Mouse (Mus musculus): ENCODE results near the gene Lgi1. TPM values are rescaled to one million over a fixed set of nuclear protein-coding genes. Genes with fewer than 3 reads are reported as not detected.

Lgi1 gene
- total RNA-seq, 2 experiments from 2014 or later: 2.0 to 2.6 TPM

DNA sequence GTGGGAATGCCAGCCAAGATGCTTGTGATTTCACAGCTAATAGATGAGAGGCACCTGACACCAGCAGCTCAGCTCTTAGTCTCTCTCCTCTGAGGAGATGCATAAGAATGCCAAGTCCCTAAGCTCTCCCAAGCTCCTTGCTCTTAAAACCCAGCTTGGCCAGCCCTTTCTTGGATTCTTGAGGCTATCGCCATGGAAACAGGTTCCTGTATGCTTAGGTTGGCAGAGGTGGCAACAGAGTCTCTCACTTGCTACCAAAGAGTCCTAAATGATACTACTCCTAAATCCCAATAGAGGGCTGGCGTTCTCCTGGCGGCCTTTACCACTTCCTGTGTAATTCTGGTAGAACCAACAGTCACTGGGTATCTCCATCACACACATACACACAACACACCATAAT, 4.9 kb upstream of the Lgi1 start:
- intact Hi-C loops (cut with DNase I; ENCODE audit: low total_unique reads): loop anchor here (10.0 kb wide), 1 partner anchor 65 kb away; no protein-coding TSS in a partner anchor
- no peak for DNase-seq

DNA sequence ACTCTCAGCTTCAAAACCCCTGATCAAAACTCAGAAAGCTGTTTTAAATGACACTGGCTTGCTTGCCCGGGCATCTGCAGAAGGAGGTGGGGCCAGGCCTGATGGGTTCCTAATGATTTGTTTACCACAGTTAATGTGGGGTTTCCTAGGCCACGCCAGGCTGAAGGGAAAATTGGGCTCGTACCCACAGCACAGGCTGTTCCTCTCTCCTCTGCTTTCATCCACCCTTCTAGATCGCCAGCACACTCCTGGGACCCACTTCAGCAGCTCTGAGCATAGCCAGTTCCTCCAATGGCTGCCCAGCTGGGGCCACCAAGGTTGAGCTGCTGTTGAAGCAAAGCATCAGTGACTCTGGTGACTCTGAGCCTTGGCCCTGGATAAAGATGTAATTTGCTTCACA, 4.0 kb upstream of the Lgi1 start:
- intact Hi-C loops (cut with DNase I; ENCODE audit: low total_unique reads): no loop called here
- DNase-seq: no peak

DNA sequence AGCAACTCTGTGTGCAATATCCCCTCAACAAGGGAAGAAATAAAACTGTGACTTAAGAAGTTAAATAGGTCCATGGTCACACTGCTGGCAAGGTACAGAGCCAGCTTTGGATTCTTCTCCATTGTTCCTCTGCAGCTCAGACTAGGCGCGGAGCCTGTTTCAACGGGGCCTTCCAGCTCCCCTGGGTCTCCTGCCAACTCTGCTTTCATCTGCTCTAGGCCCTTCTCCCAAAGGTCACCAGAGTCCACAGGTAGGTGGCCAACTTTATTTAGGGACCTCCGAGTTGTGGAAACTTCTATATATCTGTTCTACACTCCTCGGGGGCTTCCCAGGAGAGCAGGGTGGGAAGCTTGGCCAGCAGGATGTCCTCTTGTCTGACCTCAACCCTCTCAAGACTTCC, 3.0 kb upstream of the Lgi1 start:
- intact Hi-C loops (cut with DNase I; ENCODE audit: low total_unique reads): no loop called here
- no peak for DNase-seq

DNA sequence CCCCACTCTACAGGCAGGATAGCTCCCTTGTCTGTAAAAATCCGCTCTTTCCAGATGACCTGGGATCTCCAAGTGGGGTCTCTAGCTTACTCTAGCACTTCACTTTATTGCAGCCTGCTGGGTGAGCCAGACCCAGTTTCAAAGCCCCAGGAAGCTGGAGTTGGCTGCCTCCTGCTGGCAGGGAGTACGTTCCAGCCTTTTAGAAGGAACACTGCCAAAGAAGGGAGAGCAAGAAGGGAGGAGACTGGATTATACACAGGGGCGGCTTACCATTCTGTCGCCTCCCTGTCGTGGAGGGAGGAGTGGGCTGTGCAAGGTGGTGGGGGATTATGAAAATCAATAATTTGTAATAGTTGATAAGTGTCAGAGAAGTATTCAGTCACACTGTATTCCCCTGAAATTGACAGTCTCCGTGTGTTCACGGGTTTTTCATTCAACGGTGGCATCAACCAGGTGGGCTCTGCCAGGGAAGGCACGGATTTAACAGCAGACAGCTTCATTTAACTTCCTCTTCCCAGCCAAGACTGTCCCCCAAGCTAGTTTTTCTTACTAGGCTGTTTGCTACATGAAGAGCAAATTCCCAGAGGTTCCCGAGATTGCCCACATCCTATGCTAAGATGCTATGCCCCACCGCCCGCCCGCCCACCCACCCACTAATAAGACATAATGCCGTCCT, 369 bp upstream of the Lgi1 start:
- intact Hi-C loops (cut with DNase I; ENCODE audit: low total_unique reads): no loop called here
- peak; percentile 38 for DNase-seq

DNA sequence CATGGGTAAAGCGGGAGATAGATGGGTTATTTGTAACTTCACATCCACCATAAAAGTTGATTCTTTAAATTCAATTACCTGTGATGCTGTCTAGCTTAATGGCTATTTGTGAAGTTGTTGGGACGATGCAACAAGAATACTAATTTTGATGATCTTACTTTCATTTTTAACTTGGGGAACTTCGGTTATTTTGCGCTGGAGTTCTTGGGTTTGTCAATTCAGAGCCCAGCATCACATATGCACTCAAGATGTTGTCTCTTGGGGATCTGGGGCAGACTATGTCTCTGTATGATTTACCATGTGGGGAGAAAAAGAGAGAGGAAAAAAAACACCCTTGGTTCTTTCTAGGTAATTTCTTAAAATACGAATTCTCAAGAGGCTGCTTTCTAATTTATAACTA, 1.4 kb downstream of the Lgi1 start:
- intact Hi-C loops (cut with DNase I; ENCODE audit: low total_unique reads): no loop called here
- DNase-seq: no peak

DNA sequence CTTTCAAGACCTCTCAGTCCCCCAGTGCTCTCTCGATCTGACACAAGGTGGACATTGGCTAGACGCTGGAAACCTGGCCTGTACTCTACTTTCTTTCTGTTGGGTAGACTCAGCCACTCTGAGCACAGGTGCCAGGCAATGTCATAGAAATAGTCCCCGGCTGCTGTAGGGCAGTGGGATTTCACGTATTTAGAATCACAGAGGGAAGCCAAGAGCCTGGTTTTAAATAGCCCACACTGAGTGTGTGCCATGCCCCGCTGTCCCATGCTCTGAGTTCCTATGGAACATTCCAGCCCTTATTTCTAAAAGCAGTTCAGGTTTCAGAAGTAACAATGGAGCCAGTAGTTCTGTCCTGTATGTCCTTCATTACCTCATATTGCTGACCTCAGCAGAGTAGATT, 3.1 kb downstream of the Lgi1 start:
- no peak for DNase-seq

DNA sequence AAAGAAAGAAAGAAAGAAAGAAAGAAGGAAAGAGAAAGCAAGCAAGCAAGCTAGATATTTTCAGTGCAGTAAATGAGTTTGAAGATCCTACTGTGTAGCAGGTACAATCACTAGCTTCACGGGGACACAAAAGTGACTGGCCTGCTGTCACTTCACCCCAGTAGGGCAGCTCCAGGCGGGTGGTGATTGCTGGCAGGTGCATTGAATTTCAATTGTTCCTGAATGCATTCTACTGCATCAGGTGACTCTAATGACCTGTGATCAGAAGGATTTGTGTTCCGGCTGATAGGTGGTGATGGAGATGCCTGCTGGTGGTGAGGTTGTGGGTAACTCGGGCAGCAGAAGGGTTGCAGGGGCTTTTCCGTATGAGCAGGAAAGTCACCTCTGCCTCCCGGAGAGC, 6.7 kb downstream of the Lgi1 start:
- intact Hi-C loops (cut with DNase I; ENCODE audit: low total_unique reads): no loop called here
- DNase-seq: no peak

More for the DNA sequence above, 3.1 kb downstream of the Lgi1 start:
- intact Hi-C loops (cut with DNase I; ENCODE audit: low total_unique reads): no loop called here

DNA sequence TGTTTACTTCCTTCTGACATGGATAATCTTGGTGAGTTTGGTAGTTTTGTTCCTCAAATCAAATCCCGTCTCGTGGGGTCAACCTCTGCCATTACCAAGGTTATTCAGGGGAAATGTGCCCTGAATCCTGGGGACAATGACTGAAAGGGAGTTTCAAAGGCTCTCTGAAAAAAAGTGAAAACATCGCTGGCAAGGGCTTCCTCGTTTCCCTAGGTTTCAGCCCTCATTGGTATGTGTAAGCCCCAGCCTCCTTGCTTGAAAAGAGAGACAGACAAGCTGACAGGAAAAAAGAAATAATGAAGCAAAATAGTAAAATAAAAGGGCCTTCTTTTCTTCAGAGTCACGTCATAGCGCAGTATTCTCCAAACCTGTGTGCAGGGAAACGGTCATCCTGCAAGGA, 9.5 kb downstream of the Lgi1 start:
- intact Hi-C loops (cut with DNase I; ENCODE audit: low total_unique reads): no loop called here
- no peak for DNase-seq

DNA sequence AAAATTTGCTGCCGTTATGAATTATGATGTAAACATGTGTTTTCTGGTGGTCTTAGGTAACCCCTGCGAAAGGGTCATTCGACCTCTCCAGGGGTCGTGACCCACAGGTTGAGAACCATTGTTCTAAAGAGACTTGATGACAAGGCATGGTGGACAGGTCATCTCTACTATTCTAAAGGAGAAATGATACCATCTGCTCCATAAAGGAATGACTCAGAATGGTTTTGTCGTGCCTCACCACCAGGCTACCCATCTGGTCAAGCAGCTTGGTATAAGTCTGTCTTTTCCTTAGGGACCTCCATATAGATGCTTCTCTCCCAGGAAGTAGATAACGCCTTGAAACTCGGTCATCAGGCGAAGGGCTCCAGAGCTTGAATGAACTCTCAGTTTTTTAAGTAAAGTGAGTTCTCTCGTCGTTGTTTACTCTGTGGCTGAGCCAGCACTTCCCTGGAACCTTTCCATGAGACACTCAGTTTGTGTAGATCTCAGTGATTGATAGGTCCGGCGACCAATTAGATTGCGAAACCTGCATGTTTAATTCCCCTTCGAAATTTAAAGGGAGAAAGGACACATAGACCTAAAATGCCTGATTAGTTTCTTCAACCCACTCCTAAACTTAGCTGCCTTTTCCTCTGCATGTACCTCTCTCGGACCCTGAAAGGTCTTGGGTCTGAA, 10.5 kb downstream of the Lgi1 start:
- DNase-seq: no peak

DNA sequence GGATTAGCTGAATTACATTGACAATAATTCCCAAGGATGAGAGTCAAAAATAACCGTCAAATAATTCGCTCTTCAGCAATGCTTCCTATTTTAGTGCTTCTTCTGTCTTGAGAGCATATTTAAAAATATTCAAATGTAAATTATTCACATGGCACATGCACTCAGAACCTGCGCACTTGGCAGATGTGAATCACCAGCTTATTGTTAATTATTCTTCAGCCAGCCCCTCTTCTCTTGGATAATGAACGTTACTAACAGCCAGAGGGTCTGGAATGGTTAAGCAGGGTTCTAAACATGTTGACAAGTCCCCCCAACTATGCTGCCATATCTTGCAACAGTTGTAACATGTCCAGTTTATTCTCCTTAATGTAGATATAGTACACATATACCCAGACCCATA, 11.9 kb downstream of the Lgi1 start:
- DNase-seq: no peak
- intact Hi-C loops (cut with DNase I; ENCODE audit: low total_unique reads): no loop called here

More for the DNA sequence above, 10.5 kb downstream of the Lgi1 start:
- intact Hi-C loops (cut with DNase I; ENCODE audit: low total_unique reads): no loop called here

DNA sequence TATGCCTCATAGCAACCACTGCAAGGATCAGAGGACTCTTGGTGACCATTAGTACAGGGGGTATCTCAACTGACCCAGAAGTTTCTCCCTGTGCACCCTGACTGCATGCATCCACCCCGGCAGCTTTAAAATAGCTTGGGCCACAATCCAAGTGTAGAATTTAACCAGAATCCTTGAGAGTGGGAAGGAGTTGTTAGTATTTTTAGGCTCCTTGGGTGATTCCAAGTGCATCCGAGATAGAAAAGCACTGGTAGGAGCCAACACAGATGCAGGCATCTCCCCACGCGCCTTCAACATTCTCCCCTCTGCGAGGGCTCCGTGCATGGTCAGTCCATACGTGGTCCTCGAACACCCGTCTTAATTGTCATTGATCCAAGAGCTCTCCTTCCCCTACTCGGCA, 15.9 kb downstream of the Lgi1 start:
- no peak for DNase-seq
- intact Hi-C loops (cut with DNase I; ENCODE audit: low total_unique reads): no loop called here

DNA sequence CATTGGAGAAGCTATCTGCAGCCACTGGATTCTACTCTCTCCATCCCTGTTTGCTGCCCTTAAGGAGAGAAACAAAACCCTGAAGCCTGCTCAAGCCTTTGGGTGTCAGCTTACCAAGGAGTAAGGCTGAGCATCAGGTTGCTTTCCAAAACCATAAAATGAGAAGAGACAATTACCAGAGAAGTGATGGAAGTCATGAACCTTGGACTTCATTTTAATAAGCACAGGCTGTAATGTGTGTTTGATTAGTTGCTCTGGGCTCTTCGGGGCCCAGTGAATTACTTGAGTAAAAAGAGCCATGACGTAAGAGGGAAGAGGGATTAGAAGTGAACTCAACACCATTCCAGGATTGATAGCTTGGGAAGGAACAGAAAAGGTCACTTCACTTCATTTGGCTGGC, 18.1 kb downstream of the Lgi1 start:
- no peak for DNase-seq

DNA sequence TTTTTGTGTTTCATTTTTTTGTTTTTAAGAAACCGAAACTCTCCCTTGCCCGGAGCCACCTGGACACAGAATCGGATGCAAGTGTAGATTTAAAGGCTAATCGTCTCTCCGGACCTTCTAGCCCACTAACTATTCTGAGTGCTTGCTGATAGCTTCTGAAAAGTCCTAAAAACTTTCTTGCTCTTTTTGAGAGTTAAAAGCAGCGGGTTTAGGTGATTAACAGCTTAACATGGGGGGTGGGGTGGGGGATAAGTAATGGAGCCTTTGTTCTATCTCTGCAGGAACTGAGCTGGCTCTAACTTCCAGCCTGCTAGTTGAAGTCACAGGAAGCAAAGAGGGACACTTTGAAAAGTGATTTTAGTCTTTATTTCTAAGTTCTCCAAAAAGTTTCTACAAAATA, 24.2 kb downstream of the Lgi1 start:
- DNase-seq: no peak
- intact Hi-C loops (cut with DNase I; ENCODE audit: low total_unique reads): no loop called here

More for the DNA sequence above, 18.1 kb downstream of the Lgi1 start:
- intact Hi-C loops (cut with DNase I; ENCODE audit: low total_unique reads): no loop called here

DNA sequence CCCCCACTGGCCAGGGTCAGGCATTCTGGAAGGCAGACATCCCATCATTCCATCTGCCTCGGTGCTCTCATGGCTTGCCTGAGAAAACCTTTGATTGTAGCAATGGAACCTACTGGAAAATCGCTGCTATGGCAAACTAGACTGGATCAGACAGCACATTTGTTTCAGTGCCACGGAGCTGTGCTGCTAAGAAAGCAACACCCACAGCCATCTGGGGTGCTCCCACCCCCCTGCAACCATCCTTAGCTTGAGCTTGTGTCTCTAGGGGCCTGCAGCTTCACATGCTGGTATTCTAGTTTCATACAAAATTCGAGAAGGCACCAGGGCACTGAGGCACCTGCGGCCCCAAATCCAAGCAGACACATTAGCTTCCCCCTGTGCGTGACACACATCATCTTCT, 27.1 kb downstream of the Lgi1 start:
- intact Hi-C loops (cut with DNase I; ENCODE audit: low total_unique reads): no loop called here
- no peak for DNase-seq

DNA sequence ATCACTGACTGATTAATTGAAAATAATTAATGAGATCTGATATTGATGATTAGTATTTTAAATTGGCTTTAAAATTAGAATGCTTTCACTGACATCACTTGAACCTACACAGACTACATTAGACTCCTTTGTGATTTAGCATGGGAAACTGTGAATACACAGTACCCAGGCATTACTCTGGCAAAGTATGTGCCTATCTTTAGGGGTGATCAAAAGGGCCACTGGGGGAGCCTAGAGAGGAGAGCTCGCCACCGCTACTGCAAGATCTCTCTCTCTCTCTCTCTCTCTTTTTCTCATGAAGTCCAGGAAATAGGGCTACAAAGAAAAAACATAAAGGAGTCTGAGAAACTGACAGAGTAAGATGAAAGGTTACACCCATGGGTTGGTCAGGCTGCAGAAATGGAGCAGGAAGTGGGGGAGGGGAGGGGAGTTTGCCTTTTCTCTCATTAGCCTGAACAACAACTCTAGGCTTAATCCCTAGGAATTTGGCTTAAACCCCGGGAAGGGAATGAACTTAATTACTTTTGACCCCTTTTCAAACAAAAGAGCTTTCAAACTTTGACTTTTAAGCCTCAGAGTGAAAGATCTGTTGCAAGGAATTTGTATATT, 33.8 kb downstream of the Lgi1 start:
- intact Hi-C loops (cut with DNase I; ENCODE audit: low total_unique reads): no loop called here
- DNase-seq: no peak

DNA sequence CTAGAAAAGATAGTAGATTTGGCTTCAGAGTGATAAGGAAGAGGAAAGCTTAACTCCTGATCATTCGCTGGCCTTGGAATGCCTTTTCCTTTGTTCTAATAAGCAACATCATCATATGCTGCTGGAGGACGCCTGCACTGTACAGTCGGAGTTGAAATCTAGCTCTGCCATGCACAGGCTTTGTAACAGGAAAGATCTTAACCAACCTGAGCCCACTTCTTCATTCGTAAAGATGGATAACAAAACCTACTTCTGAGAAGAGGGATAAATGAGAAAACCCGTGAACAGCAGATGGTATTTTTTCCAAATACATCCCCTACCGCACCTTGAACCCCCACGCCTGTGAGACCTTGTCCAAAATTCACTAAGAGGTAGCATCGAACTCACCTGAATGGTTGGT, 43.8 kb downstream of the Lgi1 start:
- DNase-seq: no peak
- intact Hi-C loops (cut with DNase I; ENCODE audit: low total_unique reads): no loop called here

DNA sequence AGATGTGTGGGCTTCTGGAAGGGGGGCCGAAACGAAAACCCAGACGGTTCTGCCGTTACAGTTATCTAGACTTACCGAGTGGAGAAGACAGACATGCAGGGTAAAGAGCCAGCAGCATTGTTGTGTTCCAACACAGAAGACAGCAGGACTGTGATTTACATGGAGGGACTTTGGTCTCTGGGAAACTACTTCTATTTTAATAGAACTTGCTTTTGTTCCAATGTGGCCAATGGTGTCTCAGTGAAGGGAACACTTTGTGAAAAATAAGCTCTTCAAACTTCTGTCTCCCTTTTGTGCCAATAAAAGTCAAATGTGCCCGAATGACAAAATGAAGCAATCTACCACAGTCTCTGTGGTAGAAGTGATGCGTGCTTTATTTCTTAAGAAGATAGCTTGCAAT, 50.8 kb downstream of the Lgi1 start:
- no peak for DNase-seq
- intact Hi-C loops (cut with DNase I; ENCODE audit: low total_unique reads): no loop called here

DNA sequence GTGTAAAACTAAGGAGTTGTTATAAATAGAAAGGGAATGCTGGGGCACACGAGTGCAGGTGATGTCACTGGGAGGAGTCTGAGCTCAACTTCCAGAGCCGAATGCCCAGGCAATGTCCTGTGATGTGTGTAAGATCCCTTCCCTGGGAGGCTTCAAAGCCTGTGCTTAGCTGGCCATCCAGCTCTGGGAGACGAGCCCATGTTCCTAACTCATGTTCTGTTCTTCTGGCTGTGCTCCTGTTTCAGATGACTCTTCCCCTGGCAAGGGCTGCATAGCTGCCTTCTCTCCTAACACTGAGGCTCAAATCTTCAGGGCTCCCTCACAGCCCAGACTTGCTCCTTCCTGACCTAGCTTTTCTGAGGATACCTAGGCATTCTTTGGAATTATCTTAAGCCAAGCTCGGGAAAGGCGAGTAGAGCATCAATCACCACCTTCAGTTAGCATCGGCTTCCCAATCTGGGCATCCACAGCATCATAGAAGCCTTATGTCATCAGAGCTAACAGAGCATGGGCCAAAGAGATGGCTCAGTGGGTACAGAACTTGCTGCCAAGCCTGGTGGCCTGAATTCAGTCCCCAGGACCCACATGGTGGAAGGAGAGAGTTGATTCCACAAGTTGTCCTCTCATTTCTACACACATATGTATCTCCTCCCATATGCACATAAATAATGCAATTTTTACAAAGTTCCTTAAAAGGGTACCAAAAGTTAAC, 52.4 kb downstream of the Lgi1 start:
- intact Hi-C loops (cut with DNase I; ENCODE audit: low total_unique reads): no loop called here
- peak; percentile 43 for DNase-seq

DNA sequence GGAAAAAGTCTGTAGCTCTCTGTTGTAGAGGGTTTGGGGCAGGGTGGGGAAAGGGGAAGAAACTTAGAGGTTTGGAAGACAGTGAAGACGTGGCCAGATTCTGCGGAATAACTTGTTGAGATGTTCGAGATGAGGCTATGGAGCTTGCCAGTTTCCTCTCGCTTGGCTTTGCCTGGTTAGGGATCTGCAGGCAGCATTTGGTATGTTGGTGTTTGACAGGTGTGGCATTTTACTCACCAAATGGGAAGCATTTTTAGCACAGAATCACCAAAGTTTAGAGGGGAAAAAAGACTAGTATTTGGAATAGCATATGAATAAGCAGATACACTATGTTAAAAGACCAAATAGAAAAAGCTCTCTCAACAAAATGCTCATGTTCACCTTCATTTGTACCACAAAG, 54.0 kb downstream of the Lgi1 start:
- DNase-seq: no peak
- intact Hi-C loops (cut with DNase I; ENCODE audit: low total_unique reads): no loop called here

DNA sequence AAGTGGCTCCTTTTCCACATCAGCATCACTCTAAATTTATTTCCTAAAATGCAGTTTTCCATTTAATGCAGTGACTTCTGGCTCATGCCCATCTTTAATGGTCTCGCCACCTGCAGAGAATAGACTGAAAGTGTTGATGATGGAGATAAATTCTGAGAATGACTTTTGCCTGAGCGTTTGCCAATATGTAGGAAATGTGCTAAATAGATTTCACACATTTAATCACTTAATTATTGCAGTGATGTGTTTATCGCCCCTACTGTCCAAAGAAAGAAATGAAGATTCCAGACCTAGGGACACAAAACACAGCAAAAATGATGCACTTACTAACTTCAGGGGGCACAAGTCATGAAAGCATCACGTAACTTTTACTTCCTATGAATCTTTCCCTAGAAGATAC, 54.8 kb downstream of the Lgi1 start:
- DNase-seq: no peak
- intact Hi-C loops (cut with DNase I; ENCODE audit: low total_unique reads): no loop called here

All from gastrocnemius, postnatal 14 days (tissue).